Mouse (Mus musculus): Measurements from ENCODE around the gene Ceacam1.
"Not testable (repeated sequence)": the region's sequence is repeated elsewhere in the genome, so short reads cannot be mapped to it uniquely, and the experiment has no call there.

- not testable (repeated sequence) for TF ChIP-seq TAL1, GATA1 (IDR thresholded peaks at IDR 0.05; ENCODE audit: low read length)
These were observed 13.3 kb upstream of the Ceacam1 start for GRCm38 (mm10) chr7:25490698-25491097.
